Mouse (Mus musculus) spleen, adult 2 months (tissue): Measurements from ENCODE around the gene Bend5.

ENCODE experiments used
- CTCF ChIP-seq: fragments of 200-500 bp; IDR thresholded peaks from 2 replicates; pipeline ENCODE4 v1.5.1; 2011; ENCODE audit warnings: mild to moderate bottlenecking, inconsistent platforms; ENCODE audit not compliant: insufficient read depth, insufficient read length, insufficient replicate concordance; ENCODE audit errors: extremely low read depth
- POLR2A ChIP-seq: fragments of 200-500 bp; IDR thresholded peaks from 2 replicates; pipeline ENCODE4 v1.6.1; 2011; ENCODE audit warnings: low read depth, low read length, inconsistent platforms

DNA sequence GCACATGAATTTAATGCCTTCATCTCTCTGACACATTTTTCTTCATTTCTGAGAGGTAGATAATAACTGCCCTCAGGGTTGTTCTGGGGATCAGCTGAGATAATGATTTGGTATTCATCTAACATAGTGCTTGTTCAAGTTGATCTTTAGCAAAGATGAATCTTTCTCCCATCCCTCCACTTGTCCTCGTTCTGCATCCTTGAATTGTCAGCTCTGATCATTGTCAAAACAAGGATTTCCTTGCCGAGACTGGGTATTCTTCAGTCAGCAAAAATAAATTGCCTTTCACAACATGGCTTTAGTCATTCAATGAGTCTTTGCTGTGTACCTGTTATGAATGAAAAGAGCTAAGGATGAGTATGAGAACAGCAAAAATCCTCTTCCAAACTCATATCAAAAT lies 47.0 kb upstream of the Bend5 start:
- TF ChIP-seq CTCF = no peak
- TF ChIP-seq POLR2A = no peak
